Mouse (Mus musculus): ENCODE data around the gene Set. TPM values are rescaled to one million over a fixed set of nuclear protein-coding genes. Genes with fewer than 3 reads are reported as not detected.

Gene Set
- polyA plus RNA-seq, 1 experiment: 312 TPM

- Histone ChIP-seq H3K4me3 (ENCODE audit: insufficient read depth, poor library complexity, severe bottlenecking) (no peak overlapping the region), H3K79me3 (ENCODE audit: low read depth) (no peaks in the 10 kb centered on the region), H3K36me3 (ENCODE audit: control insufficient read depth, insufficient read depth) (peaks cover 32% of the 10 kb centered on the region), H3K27me3 (ENCODE audit: control insufficient read depth, insufficient read depth, insufficient read length) (no peaks in the 10 kb centered on the region), H3K79me2 (ENCODE audit: control insufficient read depth, insufficient read depth) (peaks cover 7% of the 10 kb centered on the region), H3ac (ENCODE audit: control insufficient read depth, insufficient read length, low read depth) (no peak overlapping the region)
- TF ChIP-seq MYOD1 (IDR thresholded peaks at IDR 0.05; ENCODE audit: control insufficient read depth, insufficient read length, low read depth) (no peak), MYOG (IDR thresholded peaks at IDR 0.05; ENCODE audit: control insufficient read depth, extremely low read depth, insufficient read length) (no peak), FOSL1 (IDR thresholded peaks at IDR 0.05; ENCODE audit: insufficient read depth, low read length, poor library complexity, severe bottlenecking) (no peak), MAX (IDR thresholded peaks at IDR 0.05) (no peak), CEBPB (IDR thresholded peaks at IDR 0.05; ENCODE audit: low read depth) (no peak), CTCF (IDR thresholded peaks at IDR 0.05; ENCODE audit: control insufficient read depth, insufficient read depth, insufficient read length) (no peak), USF1 (IDR thresholded peaks at IDR 0.05; ENCODE audit: low read depth) (no peak)
Measured at GRCm38 (mm10) chr2:30076439-30076838, 19.3 kb downstream of the Set start.

- Histone ChIP-seq H3K36me3 (ENCODE audit: control insufficient read depth, insufficient read depth) (peaks cover 28% of the 10 kb centered on the region), H3K4me3 (ENCODE audit: insufficient read depth, poor library complexity, severe bottlenecking) (peak overlapping the region; percentile 56), H3K79me2 (ENCODE audit: control insufficient read depth, insufficient read depth) (peaks cover 7% of the 10 kb centered on the region), H3K27me3 (ENCODE audit: control insufficient read depth, insufficient read depth, insufficient read length) (no peaks in the 10 kb centered on the region), H3ac (ENCODE audit: control insufficient read depth, insufficient read length, low read depth) (no peak overlapping the region), H3K79me3 (ENCODE audit: low read depth) (no peaks in the 10 kb centered on the region)
- TF ChIP-seq USF1 (IDR thresholded peaks at IDR 0.05; ENCODE audit: low read depth): no peak
- no peak for TF ChIP-seq MAX (IDR thresholded peaks at IDR 0.05)
- TF ChIP-seq MYOG (IDR thresholded peaks at IDR 0.05; ENCODE audit: control insufficient read depth, extremely low read depth, insufficient read length): no peak
- TF ChIP-seq CTCF (IDR thresholded peaks at IDR 0.05; ENCODE audit: control insufficient read depth, insufficient read depth, insufficient read length): no peak
- TF ChIP-seq CEBPB (IDR thresholded peaks at IDR 0.05; ENCODE audit: low read depth): no peak
- no peak for TF ChIP-seq FOSL1 (IDR thresholded peaks at IDR 0.05; ENCODE audit: insufficient read depth, low read length, poor library complexity, severe bottlenecking)
- TF ChIP-seq MYOD1 (IDR thresholded peaks at IDR 0.05; ENCODE audit: control insufficient read depth, insufficient read length, low read depth): no peak
Measured at GRCm38 (mm10) chr2:30076959-30077358, 19.8 kb downstream of the Set start.

DNA sequence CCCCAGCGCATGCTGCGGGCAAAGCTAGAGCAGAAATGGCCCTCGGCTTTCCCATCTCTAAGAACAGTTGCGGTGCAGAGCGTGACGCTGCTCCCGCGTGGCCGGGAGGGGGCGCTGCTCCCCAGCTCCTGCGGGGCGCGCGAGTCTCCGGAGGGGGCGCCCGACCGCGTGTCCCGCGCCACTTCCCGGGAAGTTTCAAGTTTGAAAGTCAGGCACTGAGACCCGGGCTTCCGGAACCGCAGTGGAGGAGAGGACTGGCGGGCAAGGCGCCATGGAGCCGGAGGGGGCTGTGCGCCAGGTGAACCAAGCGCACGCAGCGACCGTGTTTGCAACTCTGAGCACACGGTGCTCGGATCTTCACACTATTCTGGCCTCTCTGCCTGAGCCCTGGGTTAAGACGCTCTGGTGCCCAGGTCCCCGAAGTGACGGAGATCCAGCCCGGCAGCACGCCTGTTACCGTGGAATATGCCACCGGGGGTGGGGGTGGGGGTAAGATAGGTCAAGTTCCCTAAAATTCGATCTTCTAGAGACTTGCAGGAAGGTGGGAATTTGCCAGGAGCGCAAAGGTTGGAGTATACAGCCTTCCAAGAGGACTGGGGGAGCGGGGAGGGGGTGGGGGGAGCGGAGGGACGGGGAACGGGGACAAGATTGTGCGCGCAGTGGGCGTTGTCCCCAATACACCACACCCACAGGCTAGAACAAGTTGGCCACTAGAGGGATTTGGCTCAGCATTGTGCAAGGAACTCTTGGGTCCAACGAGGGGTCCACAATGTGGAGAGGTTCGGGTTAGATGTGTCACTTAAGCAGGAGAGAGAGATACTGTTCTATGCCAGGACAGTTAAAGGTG, 20.5 kb downstream of the Set start, which contains the start of gene Pkn3:
Gene Pkn3, plus strand, starts transcription at position 183 of the 847 bp plus-strand sequence.
- Histone ChIP-seq H3K79me2 (ENCODE audit: control insufficient read depth, insufficient read depth) (peaks cover 7% of the 10 kb centered on the region), H3K36me3 (ENCODE audit: control insufficient read depth, insufficient read depth) (peaks cover 20% of the 10 kb centered on the region), H3K4me3 (ENCODE audit: insufficient read depth, poor library complexity, severe bottlenecking) (peak within 1 kb of the TSS; percentile 56), H3K79me3 (ENCODE audit: low read depth) (no peaks in the 10 kb centered on the region), H3ac (ENCODE audit: control insufficient read depth, insufficient read length, low read depth) (peak within 1 kb of the TSS; percentile 53), H3K27me3 (ENCODE audit: control insufficient read depth, insufficient read depth, insufficient read length) (no peaks in the 10 kb centered on the region)
- peak; percentile 100 for TF ChIP-seq CTCF (IDR thresholded peaks at IDR 0.05; ENCODE audit: control insufficient read depth, insufficient read depth, insufficient read length)
- no peak for TF ChIP-seq FOSL1 (IDR thresholded peaks at IDR 0.05; ENCODE audit: insufficient read depth, low read length, poor library complexity, severe bottlenecking)
- peak; percentile 57 for TF ChIP-seq CEBPB (IDR thresholded peaks at IDR 0.05; ENCODE audit: low read depth)
- peak; percentile 92 for TF ChIP-seq MAX (IDR thresholded peaks at IDR 0.05)
- TF ChIP-seq MYOG (IDR thresholded peaks at IDR 0.05; ENCODE audit: control insufficient read depth, extremely low read depth, insufficient read length): no peak
- TF ChIP-seq USF1 (IDR thresholded peaks at IDR 0.05; ENCODE audit: low read depth): no peak
- no peak for TF ChIP-seq MYOD1 (IDR thresholded peaks at IDR 0.05; ENCODE audit: control insufficient read depth, insufficient read length, low read depth)

DNA sequence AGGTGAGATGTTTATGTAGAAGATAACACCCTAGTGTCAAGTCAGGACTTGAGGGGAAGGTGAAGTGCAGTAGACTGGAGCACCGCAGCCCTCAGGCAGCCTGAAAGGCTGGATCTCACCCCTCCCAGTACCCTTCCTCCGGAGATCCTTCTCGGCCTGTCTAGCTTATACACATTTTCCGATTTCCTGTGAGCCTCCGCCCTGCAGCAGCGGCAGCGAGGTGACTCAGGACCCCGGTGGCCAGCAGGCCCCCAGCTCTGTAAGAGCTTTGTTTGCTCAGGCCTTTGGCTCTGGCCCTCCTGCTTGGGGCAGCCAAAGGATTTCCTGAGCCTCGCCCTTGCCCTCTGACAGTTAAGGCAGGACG, 21.2 kb downstream of the Set start:
- Histone ChIP-seq H3K79me3 (ENCODE audit: low read depth) (no peaks in the 10 kb centered on the region), H3K79me2 (ENCODE audit: control insufficient read depth, insufficient read depth) (peaks cover 1% of the 10 kb centered on the region), H3K27me3 (ENCODE audit: control insufficient read depth, insufficient read depth, insufficient read length) (no peaks in the 10 kb centered on the region), H3K4me3 (ENCODE audit: insufficient read depth, poor library complexity, severe bottlenecking) (peak overlapping the region; percentile 56), H3K36me3 (ENCODE audit: control insufficient read depth, insufficient read depth) (peaks cover 14% of the 10 kb centered on the region), H3ac (ENCODE audit: control insufficient read depth, insufficient read length, low read depth) (peak overlapping the region; percentile 1)
- TF ChIP-seq FOSL1 (IDR thresholded peaks at IDR 0.05; ENCODE audit: insufficient read depth, low read length, poor library complexity, severe bottlenecking): no peak

DNA sequence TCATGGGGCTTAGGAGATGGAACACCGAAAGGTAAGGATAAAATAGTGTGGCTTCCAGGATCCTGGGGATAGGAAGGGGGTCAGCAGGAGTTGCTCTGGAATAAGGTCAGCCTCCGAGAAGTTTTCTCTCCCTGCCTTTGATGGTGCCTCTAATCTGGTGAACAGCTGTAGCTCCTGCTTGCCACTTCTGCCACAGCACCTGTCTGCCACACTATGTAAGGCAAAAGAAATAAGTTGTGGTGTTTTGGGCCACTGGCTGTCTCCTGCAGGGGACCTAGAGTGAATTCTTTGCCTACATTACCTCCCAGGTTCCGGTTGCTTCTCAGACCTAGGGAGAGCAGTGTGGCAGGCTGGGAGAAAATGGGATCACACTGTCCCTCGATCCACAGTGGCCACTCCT, 21.6 kb downstream of the Set start:
- no peaks in the 10 kb centered on the region for H3K79me3 ChIP-seq (ENCODE audit: low read depth)
- no peak overlapping the region for H3K4me3 ChIP-seq (ENCODE audit: insufficient read depth, poor library complexity, severe bottlenecking)
- no peak overlapping the region for H3ac ChIP-seq (ENCODE audit: control insufficient read depth, insufficient read length, low read depth)
- TF ChIP-seq FOSL1 (IDR thresholded peaks at IDR 0.05; ENCODE audit: insufficient read depth, low read length, poor library complexity, severe bottlenecking): no peak
- TF ChIP-seq MYOD1 (IDR thresholded peaks at IDR 0.05; ENCODE audit: control insufficient read depth, insufficient read length, low read depth): no peak
- no peak for TF ChIP-seq MAX (IDR thresholded peaks at IDR 0.05)
- no peak for TF ChIP-seq USF1 (IDR thresholded peaks at IDR 0.05; ENCODE audit: low read depth)
- no peak for TF ChIP-seq CTCF (IDR thresholded peaks at IDR 0.05; ENCODE audit: control insufficient read depth, insufficient read depth, insufficient read length)
- no peak for TF ChIP-seq MYOG (IDR thresholded peaks at IDR 0.05; ENCODE audit: control insufficient read depth, extremely low read depth, insufficient read length)
- TF ChIP-seq CEBPB (IDR thresholded peaks at IDR 0.05; ENCODE audit: low read depth): no peak
- H3K79me2 ChIP-seq (ENCODE audit: control insufficient read depth, insufficient read depth): no peaks in the 10 kb centered on the region
- H3K36me3 ChIP-seq (ENCODE audit: control insufficient read depth, insufficient read depth): peaks cover 10% of the 10 kb centered on the region
- no peaks in the 10 kb centered on the region for H3K27me3 ChIP-seq (ENCODE audit: control insufficient read depth, insufficient read depth, insufficient read length)
